Mouse (Mus musculus) embryonic facial prominence, embryonic 15.5 days (tissue): ENCODE measurements around the gene Bcan. TPM values are rescaled to one million over a fixed set of nuclear protein-coding genes. Genes with fewer than 3 reads are reported as not detected.

Source experiments
- ATAC-seq: fragments of 200-750 bp; cut with Nextera tagmentation; 2 replicates; pipeline ENCODE4 v1.8.0; 2017; ENCODE audit warnings: low read depth, moderate TSS enrichment; ENCODE audit not compliant: insufficient number of reproducible peaks, low FRiP score, low TSS enrichment
- H3K27ac ChIP-seq: fragments of 300-500 bp; sonication (generic); replicated peaks from 2 replicates; pipeline ENCODE4 v1.5.1; 2015; ENCODE audit warnings: mild to moderate bottlenecking, inconsistent platforms
- H3K27me3 ChIP-seq: fragments of 300-500 bp; sonication (generic); 2 replicates; pipeline ENCODE4 v1.6.1; 2015; ENCODE audit warnings: inconsistent platforms
- H3K36me3 ChIP-seq: fragments of 300-500 bp; sonication (generic); 2 replicates; pipeline ENCODE4 v1.6.1; 2015; ENCODE audit warnings: mild to moderate bottlenecking, inconsistent platforms
- H3K4me1 ChIP-seq: fragments of 300-500 bp; sonication (generic); 2 replicates; pipeline ENCODE4 v1.6.1; 2015; ENCODE audit warnings: inconsistent platforms
- H3K4me2 ChIP-seq: fragments of 300-500 bp; sonication (generic); replicated peaks from 2 replicates; pipeline ENCODE4 v1.6.1; 2015; ENCODE audit warnings: mild to moderate bottlenecking, inconsistent platforms
- H3K4me3 ChIP-seq: fragments of 300-500 bp; sonication (generic); replicated peaks from 2 replicates; pipeline ENCODE4 v1.5.1; 2015; ENCODE audit warnings: mild to moderate bottlenecking, inconsistent platforms
- H3K9ac ChIP-seq: fragments of 300-500 bp; sonication (generic); 2 replicates; pipeline ENCODE4 v1.6.1; 2015; ENCODE audit warnings: inconsistent platforms
- H3K9me3 ChIP-seq: fragments of 300-500 bp; sonication (generic); replicated peaks from 2 replicates; pipeline ENCODE4 v1.6.1; 2016; ENCODE audit warnings: inconsistent platforms
- WGBS: fragments of 180-500 bp; shearing (Covaris S2); methylation state at CpG from one replicate; pipeline ENCODE4 v1.1.7; 2015; 5-methylcytosine and 5-hydroxymethylcytosine counted together
- polyA plus RNA-seq: library from polyadenylated mRNA; unstranded; fragments of >200 nt; fragmentation: Nextera tagmentation; extraction: Ambion mirVana; gene quantifications from 2 replicates; pipeline ENCODE4 v1.2.1, GENCODE M21; 2015

Gene Bcan
- polyA plus RNA-seq, 1 experiment from 2014 or later, result 0.61 TPM

GRCm38 (mm10) chr3:87949266-87949954 is 50.6 kb downstream of the Bcan start:
- peak overlapping the region; percentile 29; the same call in 1 of the 2 replicates for H3K9ac ChIP-seq
- peaks cover 87% of the 10 kb centered on the region for H3K4me1 ChIP-seq
- no peaks in the 10 kb centered on the region for H3K9me3 ChIP-seq
- peaks cover 11% of the 10 kb centered on the region for H3K36me3 ChIP-seq
- H3K4me2 ChIP-seq, result peak overlapping the region; percentile 72
- WGBS, result 5% methylated on average over 16 of the region's 16 CpGs
- H3K4me3 ChIP-seq, result peak overlapping the region; percentile 47
- ATAC-seq, result no peak
- peak overlapping the region; percentile 91 for H3K27ac ChIP-seq
- H3K27me3 ChIP-seq, result no peaks in the 10 kb centered on the region

- peaks cover 12% of the 10 kb centered on the region for H3K36me3 ChIP-seq
- ATAC-seq, result peak; percentile 22; the same call in 1 of the 2 replicates
- H3K9ac ChIP-seq, result peak within 1 kb of the TSS; percentile 29; the same call in 1 of the 2 replicates
- H3K4me2 ChIP-seq, result peak within 1 kb of the TSS; percentile 72
- H3K27ac ChIP-seq, result peak within 1 kb of the TSS; percentile 91
- H3K9me3 ChIP-seq, result no peaks in the 10 kb centered on the region
- WGBS, result 1% methylated on average over 35 of the region's 35 CpGs
- H3K27me3 ChIP-seq, result no peaks in the 10 kb centered on the region
- peak within 1 kb of the TSS; percentile 47 for H3K4me3 ChIP-seq
- peaks cover 92% of the 10 kb centered on the region for H3K4me1 ChIP-seq
These were observed 51.4 kb downstream of the Bcan start, which contains the start of gene Crabp2 for GRCm38 (mm10) chr3:87948378-87949265. TSS of gene Crabp2 (plus strand) at chr3:87948666.

GRCm38 (mm10) chr3:87947811-87948199 is 52.2 kb downstream of the Bcan start:
- no peak for ATAC-seq

GRCm38 (mm10) chr3:87947056-87947810 is 52.8 kb downstream of the Bcan start:
- H3K4me3 ChIP-seq, result peak overlapping the region; percentile 47
- peaks cover 80% of the 10 kb centered on the region for H3K4me1 ChIP-seq
- WGBS, result 5% methylated on average over 26 of the region's 26 CpGs
- H3K36me3 ChIP-seq, result peaks cover 8% of the 10 kb centered on the region
- H3K27me3 ChIP-seq, result no peaks in the 10 kb centered on the region
- ATAC-seq, result no peak
- no peaks in the 10 kb centered on the region for H3K9me3 ChIP-seq
- peak overlapping the region; percentile 91 for H3K27ac ChIP-seq
- H3K4me2 ChIP-seq, result peak overlapping the region; percentile 72
- no peak overlapping the region for H3K9ac ChIP-seq

More at GRCm38 (mm10) chr3:87947811-87948199, 52.2 kb downstream of the Bcan start:
- no peak overlapping the region for H3K9ac ChIP-seq
- H3K27me3 ChIP-seq, result no peaks in the 10 kb centered on the region
- WGBS, result 1% methylated on average over 17 of the region's 17 CpGs
- H3K4me2 ChIP-seq, result peak overlapping the region; percentile 72
- H3K4me3 ChIP-seq, result peak overlapping the region; percentile 47
- peak overlapping the region; percentile 91 for H3K27ac ChIP-seq
- 0 out of 2 replicates have a peak, but pooled peaks cover 4% of the 10 kb centered on the region for H3K36me3 ChIP-seq
- H3K9me3 ChIP-seq, result no peaks in the 10 kb centered on the region
- peaks cover 86% of the 10 kb centered on the region for H3K4me1 ChIP-seq

- no peak overlapping the region; the same call in 1 of the 2 replicates for H3K9ac ChIP-seq
- 18% methylated on average over 1 of the region's 1 CpGs for WGBS
- ATAC-seq, result no peak
- H3K27me3 ChIP-seq, result no peaks in the 10 kb centered on the region
- no peak overlapping the region for H3K4me3 ChIP-seq
- H3K9me3 ChIP-seq, result no peaks in the 10 kb centered on the region
- peaks cover 73% of the 10 kb centered on the region for H3K4me1 ChIP-seq
- H3K4me2 ChIP-seq, result peak overlapping the region; percentile 72; the same call in 1 of the 2 replicates
- peaks cover 15% of the 10 kb centered on the region for H3K36me3 ChIP-seq
- peak overlapping the region; percentile 91 for H3K27ac ChIP-seq
These were observed 53.5 kb downstream of the Bcan start for GRCm38 (mm10) chr3:87946541-87946860.

- Histone ChIP-seq H3K4me3 (no peak overlapping the region), H3K27ac (peak overlapping the region; percentile 91), H3K9ac (no peak overlapping the region), H3K36me3 (peaks cover 21% of the 10 kb centered on the region), H3K4me1 (peaks cover 68% of the 10 kb centered on the region), H3K4me2 (0 out of 2 replicates have a peak overlapping the region, but pooled peaks have one; percentile 72), H3K27me3 (no peaks in the 10 kb centered on the region), H3K9me3 (no peaks in the 10 kb centered on the region)
- WGBS, result 22% methylated on average over 12 of the region's 12 CpGs
- no peak for ATAC-seq
These were observed 54.1 kb downstream of the Bcan start for GRCm38 (mm10) chr3:87945781-87946540.

- H3K4me2 ChIP-seq, result 0 out of 2 replicates have a peak overlapping the region, but pooled peaks have one; percentile 0
- H3K36me3 ChIP-seq, result peaks cover 28% of the 10 kb centered on the region
- 1% methylated on average over 4 of the region's 4 CpGs for WGBS
- H3K4me1 ChIP-seq, result peaks cover 60% of the 10 kb centered on the region
- no peaks in the 10 kb centered on the region for H3K9me3 ChIP-seq
- no peaks in the 10 kb centered on the region for H3K27me3 ChIP-seq
- no peak overlapping the region for H3K4me3 ChIP-seq
- peak; percentile 76 for ATAC-seq
- 0 out of 2 replicates have a peak overlapping the region, but pooled peaks have one; percentile 6 for H3K9ac ChIP-seq
- H3K27ac ChIP-seq, result peak overlapping the region; percentile 91
These were observed 55.0 kb downstream of the Bcan start for GRCm38 (mm10) chr3:87944838-87945600.

GRCm38 (mm10) chr3:87943586-87943985 is 56.4 kb downstream of the Bcan start:
- Histone ChIP-seq H3K4me2 (no peak overlapping the region), H3K27me3 (no peaks in the 10 kb centered on the region), H3K4me1 (peaks cover 47% of the 10 kb centered on the region), H3K36me3 (peaks cover 42% of the 10 kb centered on the region), H3K9ac (no peak overlapping the region), H3K4me3 (no peak overlapping the region), H3K9me3 (no peaks in the 10 kb centered on the region), H3K27ac (peak overlapping the region; percentile 91; the same call in 1 of the 2 replicates)
- no peak for ATAC-seq
- 68% methylated on average over 7 of the region's 7 CpGs for WGBS

GRCm38 (mm10) chr3:87942471-87942870 is 57.6 kb downstream of the Bcan start:
- Histone ChIP-seq H3K27ac (no peak overlapping the region), H3K4me2 (no peak overlapping the region), H3K4me3 (no peak overlapping the region), H3K9ac (no peak overlapping the region), H3K27me3 (no peaks in the 10 kb centered on the region), H3K9me3 (no peaks in the 10 kb centered on the region), H3K36me3 (peaks cover 53% of the 10 kb centered on the region), H3K4me1 (peaks cover 36% of the 10 kb centered on the region)
- ATAC-seq, result no peak
- WGBS, result 79% methylated on average over 2 of the region's 2 CpGs

GRCm38 (mm10) chr3:87940611-87941010 is 59.4 kb downstream of the Bcan start:
- H3K27me3 ChIP-seq, result no peaks in the 10 kb centered on the region
- no peak for ATAC-seq
- 57% methylated on average over 5 of the region's 5 CpGs for WGBS
- no peak overlapping the region for H3K27ac ChIP-seq
- H3K4me1 ChIP-seq, result peaks cover 24% of the 10 kb centered on the region
- H3K36me3 ChIP-seq, result peaks cover 65% of the 10 kb centered on the region
- H3K9ac ChIP-seq, result no peak overlapping the region
- no peaks in the 10 kb centered on the region for H3K9me3 ChIP-seq
- H3K4me3 ChIP-seq, result no peak overlapping the region
- no peak overlapping the region for H3K4me2 ChIP-seq
